Mouse (Mus musculus): Measurements from ENCODE around the gene Fbxo34. TPM values are rescaled to one million over a fixed set of nuclear protein-coding genes. Genes with fewer than 3 reads are reported as not detected.

The Fbxo34 gene
- total and polyA plus RNA-seq, 3 experiments: 11.1 to 25.9 (median 11.9) TPM

GRCm38 (mm10) chr14:47417346-47417745, 32.9 kb upstream of the Fbxo34 start:
- Histone ChIP-seq H3K27me3 (replicated peaks) (no peaks in the 10 kb centered on the region), H3K4me2 (ENCODE audit: insufficient read depth, low read depth, poor library complexity, severe bottlenecking) (peak overlapping the region; percentile 64), H3K4me1 (ENCODE audit: control insufficient read depth in 1 of 2, insufficient read depth in 2 of 2) (peaks cover 0 to 24% of the 10 kb centered on the region in 2 experiments; a peak in 2 of 4 replicates), H3K27ac (ENCODE audit: insufficient read depth, low read depth) (no peak overlapping the region), H3K9ac (ENCODE audit: insufficient read depth, low read depth) (peak overlapping the region; percentile 73), H3K9me3 (replicated peaks; ENCODE audit: low read length) (no peaks in the 10 kb centered on the region), H3K79me2 (replicated peaks; ENCODE audit: control insufficient read depth, extremely low read depth, insufficient read depth, poor library complexity, severe bottlenecking) (peaks cover 20% of the 10 kb centered on the region), H3K4me3 (replicated peaks in 1 of 3; ENCODE audit: low read depth in 2 of 3, low read length in 2 of 3, poor library complexity in 1 of 3) (peak overlapping the region; percentile 71 to 94 (median 75)), H3K36me3 (replicated peaks in 1 of 2; ENCODE audit: control insufficient read depth in 1 of 2, insufficient read depth in 1 of 2, low read length in 1 of 2) (peaks cover 19 to 40% of the 10 kb centered on the region in 2 experiments)
- no peak for TF ChIP-seq MEF2A (IDR thresholded peaks at IDR 0.05; ENCODE audit: borderline replicate concordance, low read depth, low read length)
- TF ChIP-seq JUN (IDR thresholded peaks at IDR 0.05; ENCODE audit: insufficient read depth, low read depth, low read length): no peak
- no peak for TF ChIP-seq KAT2A (IDR thresholded peaks at IDR 0.05; ENCODE audit: insufficient replicate concordance, low read length)
- TF ChIP-seq CHD2 (IDR thresholded peaks at IDR 0.05; ENCODE audit: low read length): no peak
- TF ChIP-seq NRF1 (IDR thresholded peaks at IDR 0.05; ENCODE audit: low read depth, low read length): no peak
- no peak for TF ChIP-seq IRF4 (IDR thresholded peaks at IDR 0.05; ENCODE audit: low read depth, low read length)
- TF ChIP-seq JUND (conservative IDR thresholded peaks at IDR 0.05; ENCODE audit: low read depth, low read length): no peak
- TF ChIP-seq USF1 (IDR thresholded peaks at IDR 0.05; ENCODE audit: low read depth, low read length): no peak
- TF ChIP-seq ELF1 (IDR thresholded peaks at IDR 0.05; ENCODE audit: low read depth, low read length): no peak
- no peak for TF ChIP-seq ZNF384 (IDR thresholded peaks at IDR 0.05; ENCODE audit: low read depth, low read length)
- TF ChIP-seq ZMIZ1 (IDR thresholded peaks at IDR 0.05; ENCODE audit: low read depth, low read length): no peak
- no peak for TF ChIP-seq EP300 (IDR thresholded peaks at IDR 0.05; ENCODE audit: low read length)
- DNase-seq (ENCODE audit: extremely low read depth): no peak
- dilution Hi-C loops (cut with MboI; ENCODE audit: extremely low pct_ligation_motif_present, extremely low pct_unique_long_range_greater_than_20kb, low sequenced_read_pairs) (no loop called here), in situ Hi-C loops (cut with MboI; ENCODE audit: low pct_ligation_motif_present, low pct_unique_long_range_greater_than_20kb, low sequenced_read_pairs) (no loop called here)

GRCm38 (mm10) chr14:47417775-47418665, 32.2 kb upstream of the Fbxo34 start, which contains the start of gene Dlgap5:
Gene Dlgap5 (minus strand): TSS chr14:47418407.
- Histone ChIP-seq H3K4me2 (ENCODE audit: insufficient read depth, low read depth, poor library complexity, severe bottlenecking) (peak within 1 kb of the TSS; percentile 64), H3K27ac (ENCODE audit: insufficient read depth, low read depth) (no peak within 1 kb of the TSS), H3K36me3 (replicated peaks in 1 of 2; ENCODE audit: control insufficient read depth in 1 of 2, insufficient read depth in 1 of 2, low read length in 1 of 2) (peaks cover 14 to 34% of the 10 kb centered on the region in 2 experiments), H3K4me3 (replicated peaks in 1 of 3; ENCODE audit: low read depth in 2 of 3, low read length in 2 of 3, poor library complexity in 1 of 3) (peak within 1 kb of the TSS; percentile 71 to 94 (median 75)), H3K27me3 (replicated peaks) (no peaks in the 10 kb centered on the region), H3K4me1 (ENCODE audit: control insufficient read depth in 1 of 2, insufficient read depth in 2 of 2) (peaks cover 0 to 24% of the 10 kb centered on the region in 2 experiments; a peak in 2 of 4 replicates), H3K79me2 (replicated peaks; ENCODE audit: control insufficient read depth, extremely low read depth, insufficient read depth, poor library complexity, severe bottlenecking) (peaks cover 20% of the 10 kb centered on the region), H3K9me3 (replicated peaks; ENCODE audit: low read length) (no peaks in the 10 kb centered on the region), H3K9ac (ENCODE audit: insufficient read depth, low read depth) (peak within 1 kb of the TSS; percentile 73)
- peak; percentile 96 for DNase-seq (ENCODE audit: extremely low read depth)
- in situ Hi-C loops (cut with MboI; ENCODE audit: low pct_ligation_motif_present, low pct_unique_long_range_greater_than_20kb, low sequenced_read_pairs): no loop called here
- dilution Hi-C loops (cut with MboI; ENCODE audit: extremely low pct_ligation_motif_present, extremely low pct_unique_long_range_greater_than_20kb, low sequenced_read_pairs): no loop called here
- no peak for TF ChIP-seq MAFK (IDR thresholded peaks at IDR 0.05; ENCODE audit: insufficient replicate concordance, low read length)
- TF ChIP-seq TCF12 (IDR thresholded peaks at IDR 0.05; ENCODE audit: low read depth, low read length): peak; percentile 14; the same call in 1 of the 2 replicates
- peak; percentile 60; the same call in 1 of the 2 replicates for TF ChIP-seq POLR2AphosphoS2 (IDR thresholded peaks at IDR 0.05; ENCODE audit: low read depth, low read length)
- no peak for TF ChIP-seq RAD21 (IDR thresholded peaks at IDR 0.05; ENCODE audit: low read depth, low read length)
- 0 out of 2 replicates have a peak, but pooled peaks have one; percentile 46 for TF ChIP-seq KAT2A (IDR thresholded peaks at IDR 0.05; ENCODE audit: insufficient replicate concordance, low read length)
- peak; percentile 39; the same call in 1 of the 2 replicates for TF ChIP-seq IRF4 (IDR thresholded peaks at IDR 0.05; ENCODE audit: low read depth, low read length)
- TF ChIP-seq ELF1 (IDR thresholded peaks at IDR 0.05; ENCODE audit: low read depth, low read length): peak; percentile 93
- TF ChIP-seq MAZ (IDR thresholded peaks at IDR 0.05; ENCODE audit: low read depth, low read length): peak; percentile 61; the same call in 1 of the 2 replicates
- TF ChIP-seq ZC3H11A (IDR thresholded peaks at IDR 0.05; ENCODE audit: low read depth, low read length): no peak
- TF ChIP-seq MAX (IDR thresholded peaks at IDR 0.05; ENCODE audit: low read length): no peak
- TF ChIP-seq NRF1 (IDR thresholded peaks at IDR 0.05; ENCODE audit: low read depth, low read length): no peak
- no peak for TF ChIP-seq RCOR1 (conservative IDR thresholded peaks at IDR 0.05; ENCODE audit: low read depth, low read length)
- peak; percentile 99 for TF ChIP-seq SIN3A (IDR thresholded peaks at IDR 0.05; ENCODE audit: low read length)
- TF ChIP-seq CHD1 (IDR thresholded peaks at IDR 0.05; ENCODE audit: low read depth, low read length): no peak
- TF ChIP-seq PAX5 (IDR thresholded peaks at IDR 0.05; ENCODE audit: low read length): no peak
- peak; percentile 86 for TF ChIP-seq CHD2 (IDR thresholded peaks at IDR 0.05; ENCODE audit: low read length)
- no peak for TF ChIP-seq CTCF (conservative IDR thresholded peaks at IDR 0.05 in 1 of 2, IDR thresholded peaks at IDR 0.05 in 1 of 2; ENCODE audit: low read depth in 2 of 2, low read length in 2 of 2)
- no peak for TF ChIP-seq UBTF (IDR thresholded peaks at IDR 0.05; ENCODE audit: low read depth, low read length)
- no peak for TF ChIP-seq MEF2A (IDR thresholded peaks at IDR 0.05; ENCODE audit: borderline replicate concordance, low read depth, low read length)
- no peak for TF ChIP-seq ETS1 (conservative IDR thresholded peaks at IDR 0.05; ENCODE audit: low read depth, low read length)
- TF ChIP-seq EP300 (IDR thresholded peaks at IDR 0.05; ENCODE audit: low read length): no peak
- TF ChIP-seq POLR2A (IDR thresholded peaks at IDR 0.05; ENCODE audit: low read depth, low read length): peak; percentile 75
- TF ChIP-seq HCFC1 (IDR thresholded peaks at IDR 0.05; ENCODE audit: low read depth, low read length): peak; percentile 77
- TF ChIP-seq TBP (conservative IDR thresholded peaks at IDR 0.05; ENCODE audit: low read depth, low read length): peak; percentile 49

Measured in CH12.LX (cell line).